Mouse (Mus musculus) forebrain, embryonic 12.5 days (tissue): ENCODE results near the gene Clic5. TPM values are rescaled to one million over a fixed set of nuclear protein-coding genes. Genes with fewer than 3 reads are reported as not detected.
A peak's percentile ranks its signal among the peaks of the same experiment; 100 is the strongest.

Source experiments
- ATAC-seq: fragments of 200-750 bp; cut with Nextera tagmentation; 2 replicates; pipeline ENCODE4 v1.8.0; 2017; ENCODE audit warnings: moderate TSS enrichment; ENCODE audit not compliant: low FRiP score
- H3K27ac ChIP-seq: fragments of 300-500 bp; sonication (generic); 2 replicates; pipeline ENCODE4 v1.5.1; 2016; ENCODE audit warnings: mild to moderate bottlenecking
- H3K27me3 ChIP-seq: fragments of 300-500 bp; sonication (generic); 2 replicates; pipeline ENCODE4 v1.6.1; 2016; ENCODE audit warnings: mild to moderate bottlenecking
- H3K36me3 ChIP-seq: fragments of 300-500 bp; sonication (generic); replicated peaks from 2 replicates; pipeline ENCODE4 v1.6.1; 2016; ENCODE audit warnings: mild to moderate bottlenecking
- H3K4me1 ChIP-seq: fragments of 300-500 bp; sonication (generic); 2 replicates; pipeline ENCODE4 v1.6.1; 2016
- H3K4me2 ChIP-seq: fragments of 300-500 bp; sonication (generic); 2 replicates; pipeline ENCODE4 v1.6.1; 2016; ENCODE audit warnings: mild to moderate bottlenecking, moderate library complexity
- H3K4me3 ChIP-seq: fragments of 300-500 bp; sonication (generic); replicated peaks from 2 replicates; pipeline ENCODE4 v1.5.1; 2016; ENCODE audit warnings: mild to moderate bottlenecking
- H3K9ac ChIP-seq: fragments of 300-500 bp; sonication (generic); 2 replicates; pipeline ENCODE4 v1.6.1; 2016; ENCODE audit warnings: mild to moderate bottlenecking
- H3K9me3 ChIP-seq: fragments of 300-500 bp; sonication (generic); 2 replicates; pipeline ENCODE4 v1.6.1; 2016
- WGBS: fragments of 180-500 bp; shearing (Covaris S2); methylation state at CpG from one replicate; pipeline ENCODE4 v1.1.7; 2016; 5-methylcytosine and 5-hydroxymethylcytosine counted together
- polyA plus RNA-seq: library from polyadenylated mRNA; unstranded; fragments of >200 nt; fragmentation: Nextera tagmentation; extraction: Ambion mirVana; gene quantifications from 2 replicates; pipeline ENCODE4 v1.2.1, GENCODE M21; 2016

Clic5 gene
- polyA plus RNA-seq, 1 experiment from 2014 or later = 0.43 TPM

GRCm38 (mm10) chr17:44244625-44245024 is 56.2 kb downstream of the Clic5 start:
- ATAC-seq = no peak
- Histone ChIP-seq H3K27ac (no peak overlapping the region), H3K9me3 (0 out of 2 replicates have a peak, but pooled peaks cover 9% of the 10 kb centered on the region), H3K36me3 (no peaks in the 10 kb centered on the region), H3K4me2 (no peak overlapping the region), H3K27me3 (0 out of 2 replicates have a peak, but pooled peaks cover 3% of the 10 kb centered on the region), H3K9ac (no peak overlapping the region), H3K4me1 (peaks cover 2% of the 10 kb centered on the region; the same call in 1 of the 2 replicates), H3K4me3 (no peak overlapping the region)
- 20% methylated on average over 7 of the region's 7 CpGs for WGBS

GRCm38 (mm10) chr17:44246153-44246700 is 57.8 kb downstream of the Clic5 start:
- no peaks in the 10 kb centered on the region for H3K36me3 ChIP-seq
- H3K9me3 ChIP-seq = 0 out of 2 replicates have a peak, but pooled peaks cover 2% of the 10 kb centered on the region
- H3K27ac ChIP-seq = no peak overlapping the region
- no peak overlapping the region for H3K4me2 ChIP-seq
- no peak for ATAC-seq
- no peaks in the 10 kb centered on the region; the same call in 1 of the 2 replicates for H3K4me1 ChIP-seq
- 70% methylated on average over 9 of the region's 9 CpGs for WGBS
- H3K4me3 ChIP-seq = no peak overlapping the region
- 0 out of 2 replicates have a peak, but pooled peaks cover 3% of the 10 kb centered on the region for H3K27me3 ChIP-seq
- H3K9ac ChIP-seq = no peak overlapping the region

- Histone ChIP-seq H3K4me2 (no peak overlapping the region), H3K4me1 (no peaks in the 10 kb centered on the region; the same call in 1 of the 2 replicates), H3K4me3 (no peak overlapping the region), H3K9ac (no peak overlapping the region), H3K36me3 (no peaks in the 10 kb centered on the region), H3K27me3 (no peaks in the 10 kb centered on the region), H3K27ac (no peak overlapping the region), H3K9me3 (no peaks in the 10 kb centered on the region)
- ATAC-seq = no peak
- WGBS = 84% methylated on average over 4 of the region's 4 CpGs
These were observed 61.2 kb downstream of the Clic5 start for GRCm38 (mm10) chr17:44249544-44249943.

- Histone ChIP-seq H3K27me3 (peaks cover 6% of the 10 kb centered on the region; the same call in 1 of the 2 replicates), H3K36me3 (no peaks in the 10 kb centered on the region), H3K4me3 (no peak overlapping the region), H3K9me3 (no peaks in the 10 kb centered on the region), H3K27ac (no peak overlapping the region), H3K9ac (no peak overlapping the region), H3K4me1 (no peaks in the 10 kb centered on the region), H3K4me2 (no peak overlapping the region)
- 75% methylated on average over 3 of the region's 3 CpGs for WGBS
- no peak for ATAC-seq
These were observed 64.3 kb downstream of the Clic5 start for GRCm38 (mm10) chr17:44252653-44253052.

- H3K27ac ChIP-seq = no peak overlapping the region
- H3K36me3 ChIP-seq = no peaks in the 10 kb centered on the region
- no peak overlapping the region for H3K4me2 ChIP-seq
- no peak overlapping the region for H3K4me3 ChIP-seq
- no peaks in the 10 kb centered on the region for H3K9me3 ChIP-seq
- no peak for ATAC-seq
- no peak overlapping the region for H3K9ac ChIP-seq
- H3K4me1 ChIP-seq = no peaks in the 10 kb centered on the region
- 64% methylated on average over 8 of the region's 8 CpGs for WGBS
- H3K27me3 ChIP-seq = peaks cover 15% of the 10 kb centered on the region; the same call in 1 of the 2 replicates
These were observed 66.3 kb downstream of the Clic5 start for GRCm38 (mm10) chr17:44254698-44255097.

- 6% methylated on average over 6 of the region's 6 CpGs for WGBS
- Histone ChIP-seq H3K4me2 (no peak overlapping the region), H3K36me3 (no peaks in the 10 kb centered on the region), H3K9me3 (no peaks in the 10 kb centered on the region), H3K27me3 (peaks cover 27% of the 10 kb centered on the region; the same call in 1 of the 2 replicates), H3K4me3 (no peak overlapping the region), H3K27ac (no peak overlapping the region), H3K4me1 (no peaks in the 10 kb centered on the region), H3K9ac (no peak overlapping the region)
- peak; percentile 63; the same call in 1 of the 2 replicates for ATAC-seq
These were observed 68.2 kb downstream of the Clic5 start for GRCm38 (mm10) chr17:44256583-44256982.

- no peaks in the 10 kb centered on the region for H3K36me3 ChIP-seq
- H3K4me3 ChIP-seq = no peak overlapping the region
- H3K9me3 ChIP-seq = no peaks in the 10 kb centered on the region
- no peak overlapping the region for H3K4me2 ChIP-seq
- peaks cover 36% of the 10 kb centered on the region; the same call in 1 of the 2 replicates for H3K27me3 ChIP-seq
- H3K9ac ChIP-seq = no peak overlapping the region
- no peak overlapping the region for H3K27ac ChIP-seq
- no peaks in the 10 kb centered on the region for H3K4me1 ChIP-seq
- WGBS = 34% methylated on average over 6 of the region's 6 CpGs
- no peak for ATAC-seq
These were observed 70.9 kb downstream of the Clic5 start for GRCm38 (mm10) chr17:44259245-44259644.

GRCm38 (mm10) chr17:44261594-44262202 is 73.3 kb downstream of the Clic5 start:
- no peaks in the 10 kb centered on the region for H3K36me3 ChIP-seq
- 37% methylated on average over 9 of the region's 15 CpGs for WGBS
- H3K27ac ChIP-seq = no peak overlapping the region
- peaks cover 36% of the 10 kb centered on the region; the same call in 1 of the 2 replicates for H3K27me3 ChIP-seq
- H3K4me2 ChIP-seq = peak overlapping the region; percentile 15; the same call in 1 of the 2 replicates
- no peak overlapping the region for H3K4me3 ChIP-seq
- H3K9ac ChIP-seq = no peak overlapping the region
- H3K9me3 ChIP-seq = no peaks in the 10 kb centered on the region
- no peaks in the 10 kb centered on the region for H3K4me1 ChIP-seq
- peak; percentile 88 for ATAC-seq

- no peak overlapping the region for H3K4me3 ChIP-seq
- no peaks in the 10 kb centered on the region; the same call in 1 of the 2 replicates for H3K4me1 ChIP-seq
- H3K27ac ChIP-seq = no peak overlapping the region
- no peaks in the 10 kb centered on the region for H3K27me3 ChIP-seq
- no peak overlapping the region for H3K9ac ChIP-seq
- 90% methylated on average over 7 of the region's 7 CpGs for WGBS
- no peaks in the 10 kb centered on the region for H3K36me3 ChIP-seq
- no peak for ATAC-seq
- no peaks in the 10 kb centered on the region for H3K9me3 ChIP-seq
- no peak overlapping the region for H3K4me2 ChIP-seq
These were observed 81.7 kb downstream of the Clic5 start for GRCm38 (mm10) chr17:44270043-44270442.

GRCm38 (mm10) chr17:44271426-44271825 is 83.0 kb downstream of the Clic5 start:
- H3K9ac ChIP-seq = no peak overlapping the region
- H3K4me1 ChIP-seq = no peaks in the 10 kb centered on the region; the same call in 1 of the 2 replicates
- no peak overlapping the region for H3K4me2 ChIP-seq
- no peak overlapping the region for H3K4me3 ChIP-seq
- no peaks in the 10 kb centered on the region for H3K9me3 ChIP-seq
- no peaks in the 10 kb centered on the region for H3K27me3 ChIP-seq
- WGBS = 87% methylated on average over 3 of the region's 3 CpGs
- no peak for ATAC-seq
- no peaks in the 10 kb centered on the region for H3K36me3 ChIP-seq
- H3K27ac ChIP-seq = no peak overlapping the region

GRCm38 (mm10) chr17:44274804-44275203 is 86.4 kb downstream of the Clic5 start:
- Histone ChIP-seq H3K9ac (no peak overlapping the region), H3K4me2 (no peak overlapping the region), H3K27ac (no peak overlapping the region), H3K9me3 (no peaks in the 10 kb centered on the region), H3K27me3 (no peaks in the 10 kb centered on the region), H3K4me3 (no peak overlapping the region), H3K36me3 (no peaks in the 10 kb centered on the region), H3K4me1 (no peaks in the 10 kb centered on the region)
- no peak for ATAC-seq

GRCm38 (mm10) chr17:44288320-44288719 is 99.9 kb downstream of the Clic5 start:
- no peaks in the 10 kb centered on the region for H3K9me3 ChIP-seq
- 93% methylated on average over 1 of the region's 1 CpGs for WGBS
- no peak overlapping the region for H3K9ac ChIP-seq
- no peak overlapping the region for H3K4me2 ChIP-seq
- H3K36me3 ChIP-seq = no peaks in the 10 kb centered on the region
- no peak overlapping the region for H3K27ac ChIP-seq
- no peaks in the 10 kb centered on the region for H3K27me3 ChIP-seq
- no peaks in the 10 kb centered on the region for H3K4me1 ChIP-seq
- ATAC-seq = no peak
- H3K4me3 ChIP-seq = no peak overlapping the region

GRCm38 (mm10) chr17:44297221-44297620 is 108.8 kb downstream of the Clic5 start:
- no peak overlapping the region for H3K27ac ChIP-seq
- no peaks in the 10 kb centered on the region for H3K36me3 ChIP-seq
- no peak for ATAC-seq
- WGBS = 61% methylated on average over 1 of the region's 1 CpGs
- H3K27me3 ChIP-seq = no peaks in the 10 kb centered on the region; the same call in 1 of the 2 replicates
- H3K9me3 ChIP-seq = 0 out of 2 replicates have a peak, but pooled peaks cover 5% of the 10 kb centered on the region
- H3K4me3 ChIP-seq = no peak overlapping the region
- no peak overlapping the region for H3K9ac ChIP-seq
- H3K4me1 ChIP-seq = peaks cover 12% of the 10 kb centered on the region
- H3K4me2 ChIP-seq = no peak overlapping the region
